Mouse (Mus musculus): Measurements from ENCODE around the gene Nrxn1. TPM values are rescaled to one million over a fixed set of nuclear protein-coding genes. Genes with fewer than 3 reads are reported as not detected.
A peak's percentile ranks its signal among the peaks of the same experiment; 100 is the strongest.

The Nrxn1 gene
- total RNA-seq, 1 experiment from 2014 or later, result 10.4 TPM

- peak; percentile 71 for DNase-seq
These were observed 283.4 kb downstream of the Nrxn1 start for GRCm38 (mm10) chr17:90809197-90810163.

GRCm38 (mm10) chr17:90808256-90808655 is 284.6 kb downstream of the Nrxn1 start:
- no peak for DNase-seq

- no peak for DNase-seq
These were observed 285.7 kb downstream of the Nrxn1 start for GRCm38 (mm10) chr17:90807199-90807598.

- no peak for DNase-seq
These were observed 294.2 kb downstream of the Nrxn1 start for GRCm38 (mm10) chr17:90798689-90799088.

- DNase-seq, result no peak
These were observed 295.1 kb downstream of the Nrxn1 start for GRCm38 (mm10) chr17:90797659-90798288.

GRCm38 (mm10) chr17:90796974-90797373 is 295.9 kb downstream of the Nrxn1 start:
- no peak for DNase-seq

- no peak for DNase-seq
These were observed 304.3 kb downstream of the Nrxn1 start for GRCm38 (mm10) chr17:90788491-90789127.

GRCm38 (mm10) chr17:90788040-90788439 is 304.8 kb downstream of the Nrxn1 start:
- DNase-seq, result no peak

GRCm38 (mm10) chr17:90787121-90787788 is 305.6 kb downstream of the Nrxn1 start:
- no peak for DNase-seq

- no peak for DNase-seq
These were observed 312.4 kb downstream of the Nrxn1 start for GRCm38 (mm10) chr17:90780481-90780880.

GRCm38 (mm10) chr17:90775397-90775796 is 317.5 kb downstream of the Nrxn1 start:
- DNase-seq, result no peak

GRCm38 (mm10) chr17:90773233-90773632 is 319.6 kb downstream of the Nrxn1 start:
- no peak for DNase-seq

GRCm38 (mm10) chr17:90768216-90768615 is 324.7 kb downstream of the Nrxn1 start:
- DNase-seq, result no peak

GRCm38 (mm10) chr17:90727124-90727523 is 365.7 kb downstream of the Nrxn1 start:
- no peak for DNase-seq

GRCm38 (mm10) chr17:90704773-90705172 is 388.1 kb downstream of the Nrxn1 start:
- DNase-seq, result no peak

GRCm38 (mm10) chr17:90702626-90703025 is 390.2 kb downstream of the Nrxn1 start:
- no peak for DNase-seq

- DNase-seq, result no peak
These were observed 396.6 kb downstream of the Nrxn1 start for GRCm38 (mm10) chr17:90696071-90696800.

GRCm38 (mm10) chr17:90695086-90695584 is 397.7 kb downstream of the Nrxn1 start:
- no peak for DNase-seq

- DNase-seq, result no peak
These were observed 408.7 kb downstream of the Nrxn1 start for GRCm38 (mm10) chr17:90684172-90684571.

- no peak for DNase-seq
These were observed 411.9 kb downstream of the Nrxn1 start for GRCm38 (mm10) chr17:90681019-90681418.

- peak; percentile 33 for DNase-seq
These were observed 416.2 kb downstream of the Nrxn1 start for GRCm38 (mm10) chr17:90676676-90677075.
